Mouse (Mus musculus) G1E (cell line): ENCODE data around the gene Kcnc1. TPM values are rescaled to one million over a fixed set of nuclear protein-coding genes. Genes with fewer than 3 reads are reported as not detected.

Experiments
- ATAC-seq: 2 replicates; pipeline ENCODE4 v1.8.0; 2016; ENCODE audit warnings: mild to moderate bottlenecking; ENCODE audit not compliant: insufficient number of reproducible peaks, poor library complexity, low FRiP score, severe bottlenecking; ENCODE audit errors: extremely low read depth
- DNase-seq: peaks from one replicate; pipeline ENCODE4 v3.0.0; 2012; ENCODE audit warnings: low spot score
- H3K27me3 ChIP-seq: 2 replicates; pipeline ENCODE4 v1.6.1; 2012; ENCODE audit warnings: mild to moderate bottlenecking, low read length, inconsistent platforms; ENCODE audit not compliant: insufficient read depth
- H3K36me3 ChIP-seq: replicated peaks from 2 replicates; pipeline ENCODE3; 2012; ENCODE audit warnings: mild to moderate bottlenecking, inconsistent platforms
- H3K4me1 ChIP-seq: 2 replicates; pipeline ENCODE4 v1.6.1; 2012; ENCODE audit warnings: low read depth, low read length, inconsistent platforms, mixed read lengths; ENCODE audit not compliant: insufficient read depth
- H3K4me3 ChIP-seq: 2 replicates; pipeline ENCODE4 v1.5.1; 2012; ENCODE audit warnings: low read depth, mild to moderate bottlenecking, inconsistent platforms, low read length, moderate library complexity, mixed read lengths
- H3K9me3 ChIP-seq: replicated peaks from 2 replicates; pipeline ENCODE4 v1.6.1; 2012; ENCODE audit warnings: inconsistent platforms
- CTCF ChIP-seq: IDR thresholded peaks from 2 replicates; pipeline ENCODE4 v1.5.1; 2012; ENCODE audit warnings: low read depth, low read length, inconsistent platforms, mixed read lengths
- GATA1 ChIP-seq: IDR thresholded peaks from 2 replicates; pipeline ENCODE4 v1.6.1; 2012; ENCODE audit warnings: borderline replicate concordance, low read length, inconsistent platforms, mixed read lengths
- GATA2 ChIP-seq: IDR thresholded peaks from 2 replicates; pipeline ENCODE4 v1.6.1; 2012; ENCODE audit warnings: low read depth, low read length, inconsistent platforms, borderline replicate concordance
- POLR2AphosphoS5 ChIP-seq: IDR thresholded peaks from 2 replicates; pipeline ENCODE4 v1.6.1; 2012; ENCODE audit warnings: low read depth, low read length, inconsistent platforms; ENCODE audit not compliant: insufficient replicate concordance
- TAL1 ChIP-seq: conservative IDR thresholded peaks from 2 replicates; pipeline ENCODE4 v1.6.1; 2012; ENCODE audit warnings: low read depth, low read length, inconsistent platforms, mixed read lengths
- polyA plus RNA-seq: library from polyadenylated mRNA; stranded (reverse); fragments of >175 nt; gene quantifications from 2 replicates; pipeline ENCODE4 v1.2.3, GENCODE M21; 2012
- total RNA-seq, 2 experiments: library from RNA; stranded (forward) in 1 of 2; stranded (reverse) in 1 of 2; fragments of 200-1000 nt in 1 of 2; fragments of >200 nt in 1 of 2; fragmentation: Nextera tagmentation in 1 of 2; gene quantifications; 2 replicates each; pipeline ENCODE4 v1.2.3; 2014 to 2017

Kcnc1 gene
- total and polyA plus RNA-seq, 3 experiments, result 0.11 TPM; not detected in 2

DNA sequence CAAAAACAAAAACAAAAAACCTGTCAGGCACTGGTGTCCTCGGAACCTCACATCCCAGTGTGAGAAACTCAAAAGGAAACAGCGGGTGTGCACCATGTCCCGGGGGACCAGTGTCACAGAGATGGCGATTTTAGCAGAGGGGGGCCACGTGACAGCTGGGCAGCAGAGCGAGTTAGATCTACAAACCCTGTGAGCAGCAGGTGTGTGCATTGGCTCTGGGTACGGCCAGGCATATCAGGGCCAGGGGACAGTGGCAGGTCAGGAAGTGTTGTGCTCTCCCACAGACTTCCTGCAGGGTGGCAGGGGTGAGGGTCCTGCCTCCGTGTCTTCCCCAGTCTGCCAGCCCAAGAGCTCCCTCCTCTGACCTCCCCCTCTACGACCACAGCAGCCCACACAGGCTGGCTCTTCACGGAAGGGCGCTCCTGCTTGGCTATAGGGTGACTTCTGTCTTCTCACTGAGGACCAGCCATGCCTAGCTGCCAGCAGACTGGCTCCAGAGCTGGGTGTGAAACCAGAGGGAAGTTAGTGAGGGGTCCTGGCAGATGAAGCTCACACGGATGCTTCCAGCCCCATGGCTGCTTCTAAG lies 13.0 kb downstream of the Kcnc1 start:
- Histone ChIP-seq H3K36me3 (no peaks in the 10 kb centered on the region), H3K9me3 (no peaks in the 10 kb centered on the region), H3K4me1 (no peaks in the 10 kb centered on the region), H3K27me3 (peaks cover 3% of the 10 kb centered on the region; the same call in 1 of the 2 replicates), H3K4me3 (no peak overlapping the region)
- TF ChIP-seq GATA1 (no peak), GATA2 (no peak), POLR2AphosphoS5 (no peak), TAL1 (no peak), CTCF (no peak)
- DNase-seq (no peak), ATAC-seq (no peak)

DNA sequence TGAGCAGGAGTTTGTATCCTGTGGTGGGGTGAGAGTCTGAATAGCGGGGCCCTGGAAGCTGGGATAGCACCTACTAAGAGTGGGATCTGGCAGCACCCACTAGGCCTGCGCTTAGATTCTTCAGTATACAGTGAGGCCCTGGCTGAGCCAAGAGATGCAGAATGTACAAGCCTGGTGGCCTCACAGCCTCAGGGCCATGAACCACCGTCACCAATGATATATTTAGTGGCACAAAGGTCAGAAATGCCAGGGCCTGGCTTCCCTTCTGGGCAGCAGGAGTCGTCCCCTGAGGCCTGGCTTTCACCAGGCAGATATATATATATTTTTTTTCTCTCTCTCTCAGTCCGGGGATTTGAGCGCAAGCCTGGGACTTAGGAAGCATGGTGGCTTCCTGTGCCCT lies 14.4 kb downstream of the Kcnc1 start:
- Histone ChIP-seq H3K9me3 (no peaks in the 10 kb centered on the region), H3K4me3 (no peak overlapping the region), H3K4me1 (no peaks in the 10 kb centered on the region), H3K27me3 (no peaks in the 10 kb centered on the region; the same call in 1 of the 2 replicates), H3K36me3 (no peaks in the 10 kb centered on the region)
- DNase-seq, result no peak
- no peak for ATAC-seq
- no peak for TF ChIP-seq GATA1
- TF ChIP-seq CTCF, result no peak
- TF ChIP-seq TAL1, result no peak

- Histone ChIP-seq H3K27me3 (no peaks in the 10 kb centered on the region; the same call in 1 of the 2 replicates), H3K4me1 (no peaks in the 10 kb centered on the region), H3K9me3 (no peaks in the 10 kb centered on the region), H3K36me3 (no peaks in the 10 kb centered on the region), H3K4me3 (no peak overlapping the region)
- DNase-seq (no peak), ATAC-seq (no peak)
- TF ChIP-seq GATA1 (no peak), TAL1 (no peak), POLR2AphosphoS5 (no peak), CTCF (no peak), GATA2 (no peak)
These were observed 16.5 kb downstream of the Kcnc1 start for GRCm38 (mm10) chr7:46412823-46413222.

DNA sequence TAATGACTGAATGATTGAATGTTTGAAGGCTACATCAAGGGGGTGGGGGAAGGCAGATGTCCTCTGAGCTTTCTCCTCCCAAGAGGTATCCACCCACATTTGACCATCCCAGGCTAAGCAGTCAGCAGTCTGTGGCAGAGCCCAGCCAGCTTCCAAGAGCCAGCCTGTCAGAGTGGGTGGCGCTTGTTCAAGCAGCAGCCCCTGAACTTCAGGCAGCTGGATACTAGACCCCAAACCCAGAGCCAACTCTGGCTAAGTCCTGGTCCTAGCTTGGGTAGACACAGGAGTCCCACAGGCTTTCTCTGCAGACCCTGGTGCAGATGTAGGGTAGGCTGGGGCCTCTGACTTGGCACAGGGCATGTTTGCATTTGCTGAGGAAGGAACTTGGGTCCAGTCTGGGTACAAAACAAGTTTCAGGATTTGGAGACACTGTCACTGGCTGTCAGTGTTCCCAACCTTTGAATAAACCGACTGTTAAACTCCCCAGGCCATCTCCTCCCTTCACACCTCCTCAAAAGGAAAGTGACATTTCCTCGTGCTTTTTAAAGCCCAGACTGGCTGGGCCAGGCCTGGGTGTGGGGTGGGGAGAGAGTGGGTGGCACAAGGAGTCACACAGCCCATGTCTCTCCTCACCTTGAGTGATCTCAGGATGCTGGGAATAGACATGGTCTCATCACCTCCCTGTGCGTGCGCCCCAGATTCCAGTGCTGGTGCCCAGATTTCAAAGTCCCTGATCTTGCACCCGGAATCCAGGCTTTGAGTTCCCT lies 17.8 kb downstream of the Kcnc1 start:
- Histone ChIP-seq H3K4me1 (no peaks in the 10 kb centered on the region), H3K27me3 (peaks cover 5% of the 10 kb centered on the region; the same call in 1 of the 2 replicates), H3K4me3 (no peak overlapping the region), H3K36me3 (no peaks in the 10 kb centered on the region), H3K9me3 (no peaks in the 10 kb centered on the region)
- ATAC-seq (no peak), DNase-seq (no peak)
- TF ChIP-seq TAL1, result no peak
- no peak for TF ChIP-seq GATA1
- TF ChIP-seq GATA2, result no peak
- no peak for TF ChIP-seq CTCF
- no peak for TF ChIP-seq POLR2AphosphoS5

- Histone ChIP-seq H3K27me3 (peaks cover 14% of the 10 kb centered on the region), H3K36me3 (no peaks in the 10 kb centered on the region), H3K4me3 (no peak overlapping the region), H3K4me1 (no peaks in the 10 kb centered on the region), H3K9me3 (no peaks in the 10 kb centered on the region)
- no peak for DNase-seq
- ATAC-seq, result no peak
- TF ChIP-seq GATA1 (no peak), POLR2AphosphoS5 (no peak), TAL1 (no peak), GATA2 (no peak), CTCF (no peak)
These were observed 19.6 kb downstream of the Kcnc1 start for GRCm38 (mm10) chr7:46415818-46416425.

GRCm38 (mm10) chr7:46417467-46417866 lies 21.2 kb downstream of the Kcnc1 start:
- TF ChIP-seq CTCF (no peak), GATA1 (no peak), POLR2AphosphoS5 (no peak), GATA2 (no peak), TAL1 (no peak)

More at GRCm38 (mm10) chr7:46417467-46417866, 21.2 kb downstream of the Kcnc1 start:
- no peaks in the 10 kb centered on the region for H3K9me3 ChIP-seq
- H3K4me1 ChIP-seq, result no peaks in the 10 kb centered on the region
- no peak overlapping the region for H3K4me3 ChIP-seq
- H3K27me3 ChIP-seq, result peaks cover 14% of the 10 kb centered on the region
- DNase-seq, result no peak
- no peak for ATAC-seq
- H3K36me3 ChIP-seq, result no peaks in the 10 kb centered on the region
